Mouse (Mus musculus): ENCODE measurements around the gene Capn1. TPM values are rescaled to one million over a fixed set of nuclear protein-coding genes. Genes with fewer than 3 reads are reported as not detected.

Gene Capn1
- polyA plus RNA-seq, 1 experiment from 2014 or later = 6.8 TPM

- Histone ChIP-seq H3K9ac (replicated peaks) (no peak overlapping the region), H3K9me3 (ENCODE audit: low read length) (no peaks in the 10 kb centered on the region), H3K27ac (ENCODE audit: low read depth) (no peak overlapping the region), H3K4me1 (ENCODE audit: insufficient read depth) (no peaks in the 10 kb centered on the region), H3K27me3 (ENCODE audit: insufficient read depth, low read length) (no peaks in the 10 kb centered on the region), H3K4me3 (ENCODE audit: low read depth, low read length) (no peak overlapping the region), H3K4me2 (ENCODE audit: low read depth, low read length) (no peak overlapping the region), H3K36me3 (replicated peaks; ENCODE audit: insufficient read depth, low read length) (no peaks in the 10 kb centered on the region)
- TF ChIP-seq EP300 (IDR thresholded peaks at IDR 0.05; ENCODE audit: low read depth) (no peak), CTCF (IDR thresholded peaks at IDR 0.05; ENCODE audit: low read depth) (no peak)
- WGBS (ENCODE audit: insufficient replicate concordance) = 68% methylated on average over 9 of the region's 9 CpGs
- ATAC-seq (no peak), DNase-seq (no peak)
These were observed 13.7 kb upstream of the Capn1 start for GRCm38 (mm10) chr19:6029426-6029825.

DNA sequence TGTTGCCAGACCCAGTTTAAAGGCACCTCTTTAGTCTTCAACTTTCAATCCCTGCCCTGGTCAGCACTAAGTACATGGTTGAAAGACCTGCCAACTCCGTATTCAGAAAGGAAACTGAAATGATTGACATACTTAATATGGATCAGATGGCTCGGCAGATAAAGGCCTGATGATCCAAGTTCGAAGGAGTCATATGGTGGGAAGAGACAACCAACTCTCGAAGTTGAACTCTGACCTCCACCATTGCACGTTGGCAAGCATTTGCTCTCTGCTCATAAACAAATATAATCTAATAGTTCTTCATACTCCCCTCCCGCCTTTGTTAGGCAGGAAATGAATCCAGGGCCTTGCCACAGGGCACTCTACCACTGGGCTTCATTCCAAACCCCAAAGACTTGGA, 13.3 kb upstream of the Capn1 start:
- no peak overlapping the region for H3K9ac ChIP-seq (replicated peaks)
- H3K4me3 ChIP-seq (ENCODE audit: low read depth, low read length) = no peak overlapping the region
- H3K9me3 ChIP-seq (ENCODE audit: low read length) = no peaks in the 10 kb centered on the region
- DNase-seq = no peak
- no peak overlapping the region for H3K4me2 ChIP-seq (ENCODE audit: low read depth, low read length)
- no peaks in the 10 kb centered on the region for H3K4me1 ChIP-seq (ENCODE audit: insufficient read depth)
- H3K27ac ChIP-seq (ENCODE audit: low read depth) = no peak overlapping the region
- no peaks in the 10 kb centered on the region for H3K27me3 ChIP-seq (ENCODE audit: insufficient read depth, low read length)
- H3K36me3 ChIP-seq (replicated peaks; ENCODE audit: insufficient read depth, low read length) = no peaks in the 10 kb centered on the region
- ATAC-seq = no peak
- TF ChIP-seq CTCF (IDR thresholded peaks at IDR 0.05; ENCODE audit: low read depth) = no peak
- TF ChIP-seq EP300 (IDR thresholded peaks at IDR 0.05; ENCODE audit: low read depth) = no peak
- WGBS (ENCODE audit: insufficient replicate concordance) = 69% methylated on average over 6 of the region's 6 CpGs

DNA sequence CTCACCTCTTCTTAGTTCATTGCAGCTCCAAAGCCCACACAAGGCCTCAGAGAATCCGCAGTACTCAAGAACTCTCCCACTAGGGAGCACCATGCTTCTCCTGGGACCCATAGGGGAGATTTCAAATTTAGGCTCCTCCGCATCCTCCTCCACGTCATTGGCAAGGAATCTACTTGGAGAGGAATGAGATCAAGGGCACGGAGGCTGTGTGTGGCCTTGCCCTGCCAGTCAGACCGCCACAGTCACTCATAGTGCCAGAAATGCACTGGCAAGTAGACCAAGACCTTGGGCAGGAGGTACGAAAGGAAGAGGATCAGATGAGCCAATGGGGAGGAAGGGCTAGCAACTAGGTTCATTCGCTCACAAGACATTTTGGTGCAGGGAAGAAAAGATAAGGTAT, 8.2 kb upstream of the Capn1 start:
- Histone ChIP-seq H3K4me3 (ENCODE audit: low read depth, low read length) (no peak overlapping the region), H3K4me2 (ENCODE audit: low read depth, low read length) (no peak overlapping the region), H3K4me1 (ENCODE audit: insufficient read depth) (0 out of 2 replicates have a peak, but pooled peaks cover under 1% of the 10 kb centered on the region), H3K27me3 (ENCODE audit: insufficient read depth, low read length) (no peaks in the 10 kb centered on the region), H3K27ac (ENCODE audit: low read depth) (no peak overlapping the region), H3K9me3 (ENCODE audit: low read length) (no peaks in the 10 kb centered on the region), H3K9ac (replicated peaks) (no peak overlapping the region), H3K36me3 (replicated peaks; ENCODE audit: insufficient read depth, low read length) (no peaks in the 10 kb centered on the region)
- ATAC-seq = no peak
- no peak for DNase-seq
- TF ChIP-seq CTCF (IDR thresholded peaks at IDR 0.05; ENCODE audit: low read depth) (no peak), EP300 (IDR thresholded peaks at IDR 0.05; ENCODE audit: low read depth) (no peak)
- 80% methylated on average over 7 of the region's 7 CpGs for WGBS (ENCODE audit: insufficient replicate concordance)

DNA sequence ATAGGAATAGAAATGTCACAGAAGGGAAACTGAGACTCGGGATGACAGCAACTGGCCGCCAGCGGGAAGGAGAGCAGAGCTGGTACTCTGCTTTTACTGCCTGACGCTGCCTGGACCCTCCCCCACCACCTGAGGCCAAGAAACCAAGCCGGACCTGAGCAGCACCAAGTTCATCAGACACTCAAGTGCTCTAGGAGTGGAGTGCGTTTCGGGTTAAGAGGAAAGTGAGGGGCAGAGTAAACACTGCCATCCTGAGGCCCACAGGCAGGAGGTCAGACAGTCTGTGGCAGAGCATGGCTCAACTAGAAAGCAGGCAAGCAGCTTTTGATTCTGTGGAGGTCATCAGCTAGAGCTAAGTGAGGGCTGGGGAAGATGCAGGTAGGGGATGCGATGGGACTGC, 7.4 kb upstream of the Capn1 start:
- H3K9ac ChIP-seq (replicated peaks) = no peak overlapping the region
- TF ChIP-seq EP300 (IDR thresholded peaks at IDR 0.05; ENCODE audit: low read depth) = no peak
- no peak for TF ChIP-seq CTCF (IDR thresholded peaks at IDR 0.05; ENCODE audit: low read depth)
- H3K27ac ChIP-seq (ENCODE audit: low read depth) = no peak overlapping the region
- H3K27me3 ChIP-seq (ENCODE audit: insufficient read depth, low read length) = no peaks in the 10 kb centered on the region
- H3K4me3 ChIP-seq (ENCODE audit: low read depth, low read length) = no peak overlapping the region
- DNase-seq (no peak), ATAC-seq (no peak)
- WGBS (ENCODE audit: insufficient replicate concordance) = 77% methylated on average over 8 of the region's 8 CpGs
- peaks cover 8% of the 10 kb centered on the region; the same call in 1 of the 2 replicates for H3K4me1 ChIP-seq (ENCODE audit: insufficient read depth)
- no peak overlapping the region for H3K4me2 ChIP-seq (ENCODE audit: low read depth, low read length)
- H3K36me3 ChIP-seq (replicated peaks; ENCODE audit: insufficient read depth, low read length) = no peaks in the 10 kb centered on the region
- no peaks in the 10 kb centered on the region for H3K9me3 ChIP-seq (ENCODE audit: low read length)

DNA sequence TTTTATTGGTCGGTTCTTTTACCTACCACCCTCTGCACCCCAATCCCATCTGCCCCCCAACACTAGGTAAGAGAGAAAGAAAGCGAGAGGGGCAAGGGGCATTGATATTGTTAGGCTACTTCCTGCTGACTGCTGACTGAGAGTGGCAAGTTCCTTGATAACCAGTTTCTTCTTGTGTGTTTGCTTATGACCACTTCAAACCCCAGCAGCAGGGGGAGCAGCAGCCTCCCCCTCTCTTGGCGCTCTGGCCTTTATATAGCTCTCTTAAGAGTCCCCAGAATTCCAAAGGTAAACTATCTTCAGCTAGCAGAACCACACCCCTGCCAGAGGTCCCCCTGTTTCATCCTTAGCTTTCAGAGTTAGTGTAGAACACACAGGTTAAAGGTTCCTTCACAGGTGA, 4.6 kb upstream of the Capn1 start:
- no peak for TF ChIP-seq EP300 (IDR thresholded peaks at IDR 0.05; ENCODE audit: low read depth)
- TF ChIP-seq CTCF (IDR thresholded peaks at IDR 0.05; ENCODE audit: low read depth) = peak; percentile 32
- H3K4me3 ChIP-seq (ENCODE audit: low read depth, low read length) = no peak overlapping the region
- H3K4me2 ChIP-seq (ENCODE audit: low read depth, low read length) = no peak overlapping the region
- DNase-seq = no peak
- H3K4me1 ChIP-seq (ENCODE audit: insufficient read depth) = peaks cover 22% of the 10 kb centered on the region
- ATAC-seq = no peak
- 55% methylated on average over 3 of the region's 3 CpGs for WGBS (ENCODE audit: insufficient replicate concordance)
- H3K27ac ChIP-seq (ENCODE audit: low read depth) = no peak overlapping the region
- no peaks in the 10 kb centered on the region for H3K27me3 ChIP-seq (ENCODE audit: insufficient read depth, low read length)
- no peak overlapping the region for H3K9ac ChIP-seq (replicated peaks)
- no peaks in the 10 kb centered on the region for H3K9me3 ChIP-seq (ENCODE audit: low read length)
- no peaks in the 10 kb centered on the region for H3K36me3 ChIP-seq (replicated peaks; ENCODE audit: insufficient read depth, low read length)

- no peak overlapping the region for H3K9ac ChIP-seq (replicated peaks)
- H3K4me1 ChIP-seq (ENCODE audit: insufficient read depth) = peaks cover 36% of the 10 kb centered on the region
- peak; percentile 93 for DNase-seq
- H3K27ac ChIP-seq (ENCODE audit: low read depth) = no peak overlapping the region; the same call in 1 of the 2 replicates
- H3K4me2 ChIP-seq (ENCODE audit: low read depth, low read length) = peak overlapping the region; percentile 7; the same call in 1 of the 2 replicates
- H3K27me3 ChIP-seq (ENCODE audit: insufficient read depth, low read length) = no peaks in the 10 kb centered on the region
- WGBS (ENCODE audit: insufficient replicate concordance) = 23% methylated on average over 15 of the region's 15 CpGs
- TF ChIP-seq CTCF (IDR thresholded peaks at IDR 0.05; ENCODE audit: low read depth) (peak; percentile 98), EP300 (IDR thresholded peaks at IDR 0.05; ENCODE audit: low read depth) (0 out of 2 replicates have a peak, but pooled peaks have one; percentile 25)
- H3K4me3 ChIP-seq (ENCODE audit: low read depth, low read length) = peak overlapping the region; percentile 32; the same call in 1 of the 2 replicates
- no peaks in the 10 kb centered on the region for H3K9me3 ChIP-seq (ENCODE audit: low read length)
- no peaks in the 10 kb centered on the region for H3K36me3 ChIP-seq (replicated peaks; ENCODE audit: insufficient read depth, low read length)
- peak; percentile 46 for ATAC-seq
These were observed 2.7 kb upstream of the Capn1 start for GRCm38 (mm10) chr19:6018142-6019089.

Data from liver, postnatal 0 days (tissue).